Mouse (Mus musculus) thymus, adult 2 months (tissue): ENCODE measurements around the gene Plac1.

ENCODE experiments used
- CTCF ChIP-seq: fragments of 200-500 bp; IDR thresholded peaks from 2 replicates; pipeline ENCODE4 v1.5.1; 2012; ENCODE audit warnings: mild to moderate bottlenecking, control low read depth, low read length, moderate library complexity, borderline replicate concordance; ENCODE audit not compliant: control insufficient read depth, poor library complexity, insufficient read depth; ENCODE audit errors: extremely low read depth
- POLR2A ChIP-seq: fragments of 200-500 bp; IDR thresholded peaks from 2 replicates; pipeline ENCODE4 v1.6.1; 2012; ENCODE audit warnings: mild to moderate bottlenecking, low read length, control low read depth, moderate library complexity; ENCODE audit not compliant: control insufficient read depth, poor library complexity, insufficient read depth; ENCODE audit errors: extremely low read depth

DNA sequence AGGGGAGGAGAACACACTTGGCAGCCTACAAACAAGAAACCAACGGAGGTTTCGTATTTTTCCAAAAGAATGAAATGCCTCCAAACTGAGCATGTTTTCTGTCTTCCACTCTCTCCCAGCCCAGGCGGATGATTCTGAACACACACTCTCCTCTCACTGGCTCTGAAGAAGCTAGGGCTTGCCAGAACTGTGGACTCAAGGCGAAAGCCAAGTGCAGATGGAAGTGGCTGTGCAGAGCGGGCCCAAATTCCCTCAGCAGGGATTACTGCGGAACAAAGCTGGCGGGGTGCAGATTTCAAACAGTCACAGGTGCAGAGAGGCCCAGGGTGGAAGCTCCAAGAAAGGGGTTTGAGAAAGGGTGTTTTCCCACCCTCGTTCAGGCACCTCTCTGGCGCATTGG, 19.1 kb downstream of the Plac1 start:
- TF ChIP-seq POLR2A: no peak
- TF ChIP-seq CTCF: no peak
